Mouse (Mus musculus) heart, adult 2 months (tissue): ENCODE results near the gene Agpat1. TPM values are rescaled to one million over a fixed set of nuclear protein-coding genes. Genes with fewer than 3 reads are reported as not detected.

Experiments
- DNase-seq, 2 experiments: peaks; one replicate each; pipeline ENCODE4 v3.0.0; 2021
- H3K27ac ChIP-seq: fragments of 200-600 bp; 2 replicates; pipeline ENCODE4 v1.8.1; 2022
- H3K27me3 ChIP-seq: fragments of 200-500 bp; 2 replicates; pipeline ENCODE4 v1.6.1; 2012; ENCODE audit warnings: mild to moderate bottlenecking, low read length, inconsistent platforms, mixed read lengths; ENCODE audit not compliant: control insufficient read depth, insufficient read depth
- H3K36me3 ChIP-seq: fragments of 200-500 bp; 2 replicates; pipeline ENCODE4 v1.6.1; 2012; ENCODE audit warnings: low read length, inconsistent platforms; ENCODE audit not compliant: control insufficient read depth, insufficient read depth
- H3K4me1 ChIP-seq: fragments of 200-500 bp; 2 replicates; pipeline ENCODE4 v1.6.1; 2011; ENCODE audit warnings: low read length; ENCODE audit not compliant: control insufficient read depth, insufficient read depth
- H3K4me3 ChIP-seq: fragments of 200-600 bp; 2 replicates; pipeline ENCODE4 v1.8.1; 2022
- H3K79me2 ChIP-seq: fragments of 200-500 bp; replicated peaks from 2 replicates; pipeline ENCODE4 v1.6.1; 2012; ENCODE audit warnings: mild to moderate bottlenecking, inconsistent platforms, low read length, moderate library complexity, mixed read lengths; ENCODE audit not compliant: control insufficient read depth, insufficient read depth
- H3K9ac ChIP-seq: fragments of 200-500 bp; 2 replicates; pipeline ENCODE4 v1.6.1; 2012; ENCODE audit warnings: low read depth, mild to moderate bottlenecking, control low read depth, inconsistent platforms, low read length, mixed read lengths
- CTCF ChIP-seq: fragments of 200-600 bp; IDR thresholded peaks from 2 replicates; pipeline ENCODE4 v1.8.1; 2022; ENCODE audit warnings: antibody characterized with exemption, mild to moderate bottlenecking, moderate library complexity
- EP300 ChIP-seq: fragments of 200-500 bp; IDR thresholded peaks from 2 replicates; pipeline ENCODE4 v1.6.1; 2011; ENCODE audit warnings: low read depth, low read length, control low read depth; ENCODE audit not compliant: insufficient read depth
- POLR2A ChIP-seq: fragments of 200-500 bp; IDR thresholded peaks from 2 replicates; pipeline ENCODE4 v1.6.1; 2011; ENCODE audit warnings: mild to moderate bottlenecking, low read depth, low read length, control low read depth; ENCODE audit not compliant: insufficient read depth
- whole genome bisulfite sequencing: fragments of 180-500 bp; shearing (Covaris S2); methylation state at CpG from one replicate; pipeline ENCODE4 v1.1.7; 2018; 5-methylcytosine and 5-hydroxymethylcytosine counted together
- intact Hi-C: fragments of 180-260 bp; cut with DNase I; formaldehyde crosslinking; loops from one replicate; pipeline ENCODE4 v1.15.1; 2025
- polyA plus RNA-seq: library from polyadenylated mRNA; depleted of rRNA; stranded (reverse); fragments of >200 nt; gene quantifications from 2 replicates; pipeline ENCODE4 v1.2.3, GENCODE M21; 2012
- total RNA-seq, 2 experiments: library from RNA; stranded (reverse); gene quantifications; 2 replicates each; pipeline ENCODE4 v1.2.3; 2021

The Agpat1 gene
- total and polyA plus RNA-seq, 3 experiments: 64.8 to 178 (median 68.9) TPM

DNA sequence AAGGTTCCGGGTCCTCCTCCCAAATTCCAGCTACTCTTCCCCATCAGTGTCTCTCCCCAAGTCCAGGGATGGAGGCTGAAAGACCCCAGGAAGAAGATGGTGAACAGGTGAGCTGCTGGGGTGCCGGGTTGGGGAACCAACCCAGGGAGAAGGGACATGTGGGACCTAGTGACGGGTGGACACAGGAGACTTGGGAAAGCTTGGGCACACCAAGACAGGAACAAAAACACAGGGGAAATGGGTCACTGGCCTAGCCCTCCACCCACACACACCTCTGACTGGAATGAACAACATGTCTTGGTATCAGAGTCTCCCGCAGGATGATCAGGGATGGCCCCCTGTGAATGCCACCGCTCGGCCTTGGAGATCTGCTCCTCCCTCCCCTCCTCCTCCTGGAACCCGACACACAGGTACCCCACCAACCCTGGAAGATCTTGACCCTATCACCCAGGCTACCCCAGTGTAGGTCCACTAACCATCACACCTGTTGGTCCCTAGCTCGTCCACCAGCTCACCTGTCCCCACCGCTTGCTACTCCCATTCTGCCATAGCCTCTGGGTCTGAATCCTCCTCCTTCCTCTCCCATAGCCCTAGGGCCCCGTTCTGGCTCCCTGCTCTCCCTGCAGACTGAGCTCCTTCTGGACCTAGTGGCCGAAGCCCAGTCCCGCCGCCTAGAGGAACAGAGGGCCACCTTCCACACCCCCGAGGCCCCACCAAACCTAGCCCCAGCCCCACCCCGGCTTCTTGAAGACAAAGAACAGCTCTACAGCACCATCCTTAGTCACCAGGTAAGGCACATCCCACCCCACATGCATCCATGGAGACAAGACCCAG lies 13.7 kb upstream of the Agpat1 start:
- H3K9ac ChIP-seq: peak overlapping the region; percentile 55
- peak overlapping the region; percentile 97 for H3K27ac ChIP-seq
- DNase-seq: peak in 1 of 2 experiments; percentile 38
- H3K4me1 ChIP-seq: peaks cover 20% of the 10 kb centered on the region
- no peaks in the 10 kb centered on the region for H3K79me2 ChIP-seq
- H3K27me3 ChIP-seq: no peaks in the 10 kb centered on the region
- TF ChIP-seq POLR2A (no peak), EP300 (no peak), CTCF (no peak)
- no peaks in the 10 kb centered on the region for H3K36me3 ChIP-seq
- intact Hi-C loops: loop anchor here (10.0 kb wide), 1 partner anchor 666 kb away; the partner anchor contains the start of gene Rgl2
- 56% methylated on average over 15 of the region's 15 CpGs for WGBS
- peak overlapping the region; percentile 33 for H3K4me3 ChIP-seq

DNA sequence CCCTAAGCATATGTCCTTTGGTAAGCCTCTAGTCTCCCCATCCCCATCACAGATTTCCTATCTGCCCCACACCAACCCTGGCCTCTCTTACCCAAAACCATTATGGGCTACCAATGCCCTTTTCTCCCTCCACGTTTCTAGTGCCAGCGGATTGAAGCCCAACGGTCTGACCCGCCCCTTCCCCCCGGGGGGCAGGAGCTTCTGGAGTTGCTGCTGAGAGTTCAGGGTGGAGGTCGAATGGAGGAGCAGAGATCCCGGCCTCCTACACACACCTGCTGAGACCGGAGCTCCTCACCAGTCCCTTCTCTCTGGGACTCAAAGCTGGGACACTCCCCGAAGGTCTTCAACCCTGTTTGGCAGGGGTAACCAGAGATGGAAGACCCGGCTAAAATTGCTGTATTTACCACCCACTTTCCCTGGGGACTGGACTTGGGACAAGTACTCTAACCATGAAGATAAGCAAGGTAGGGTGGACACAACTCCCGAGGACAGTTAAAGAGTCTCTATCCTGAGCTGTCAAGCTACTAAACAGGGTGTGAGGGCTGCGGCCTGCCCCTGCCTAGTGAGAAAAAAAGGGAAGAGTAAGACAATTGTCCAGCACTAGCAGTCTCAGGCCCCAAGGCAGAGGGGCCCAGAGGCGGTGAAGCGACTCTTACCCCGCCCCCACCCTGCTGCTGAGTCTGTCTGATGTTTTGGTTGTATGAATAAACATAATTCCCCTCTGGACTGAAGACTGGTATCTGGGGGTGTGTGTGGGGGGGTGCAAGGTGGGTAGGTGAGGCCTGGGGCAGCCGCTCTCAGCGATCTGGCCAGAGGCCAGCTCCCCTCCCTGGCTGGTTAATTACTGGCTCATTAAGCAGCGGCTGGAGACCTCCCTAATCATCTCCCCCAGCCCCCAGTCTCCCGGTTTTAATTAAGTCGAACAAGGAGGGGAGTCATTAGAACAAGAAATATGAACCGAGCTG lies 12.8 kb upstream of the Agpat1 start, which contains the start of gene Pbx2:
TSS of gene Pbx2 (plus strand) at position 238 of the 965 bp plus-strand sequence.
- DNase-seq: peak; percentile 44 to 49
- no peaks in the 10 kb centered on the region for H3K36me3 ChIP-seq
- peak within 1 kb of the TSS; percentile 97 for H3K27ac ChIP-seq
- H3K4me3 ChIP-seq: peak within 1 kb of the TSS; percentile 74
- no peaks in the 10 kb centered on the region for H3K79me2 ChIP-seq
- peak within 1 kb of the TSS; percentile 89 for H3K9ac ChIP-seq
- intact Hi-C loops: loop anchor here (10.0 kb wide), 1 partner anchor 667 kb away; the partner anchor contains the start of gene Rgl2
- no peaks in the 10 kb centered on the region for H3K27me3 ChIP-seq
- TF ChIP-seq EP300: no peak
- no peak for TF ChIP-seq POLR2A
- TF ChIP-seq CTCF: no peak
- peaks cover 20% of the 10 kb centered on the region for H3K4me1 ChIP-seq
- whole genome bisulfite sequencing: 10% methylated on average over 21 of the region's 21 CpGs

DNA sequence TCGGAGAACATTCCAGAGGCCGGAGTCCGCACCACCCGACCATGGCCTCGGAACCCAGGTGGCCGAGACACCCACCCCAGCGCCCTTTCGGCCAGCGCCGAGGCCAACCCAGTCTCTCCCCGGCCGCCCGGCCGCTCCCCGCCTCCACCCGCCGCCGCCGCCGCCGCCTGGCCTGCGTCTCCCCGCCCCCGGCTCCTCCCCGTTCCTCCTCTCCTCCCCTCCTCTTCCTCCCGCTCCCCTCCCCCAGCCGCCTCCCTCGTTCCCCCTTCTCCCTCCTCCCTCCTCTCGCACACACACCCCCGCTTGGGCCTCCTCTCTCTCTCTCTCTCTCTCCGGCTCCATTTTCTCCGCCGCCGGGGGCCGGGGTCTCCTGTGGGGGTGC lies 12.1 kb upstream of the Agpat1 start:
- Histone ChIP-seq H3K36me3 (no peaks in the 10 kb centered on the region), H3K27ac (peak overlapping the region; percentile 97), H3K79me2 (no peaks in the 10 kb centered on the region), H3K4me3 (peak overlapping the region; percentile 74), H3K9ac (peak overlapping the region; percentile 89), H3K4me1 (peaks cover 17% of the 10 kb centered on the region), H3K27me3 (no peaks in the 10 kb centered on the region)
- peak; percentile 90 to 91 for DNase-seq
- TF ChIP-seq POLR2A (peak; percentile 87), EP300 (0 out of 2 replicates have a peak, but pooled peaks have one; percentile 32), CTCF (no peak)
- 4% methylated on average over 23 of the region's 35 CpGs for WGBS
- intact Hi-C loops: loop anchor here (10.0 kb wide), 1 partner anchor 667 kb away; the partner anchor contains the start of gene Rgl2

DNA sequence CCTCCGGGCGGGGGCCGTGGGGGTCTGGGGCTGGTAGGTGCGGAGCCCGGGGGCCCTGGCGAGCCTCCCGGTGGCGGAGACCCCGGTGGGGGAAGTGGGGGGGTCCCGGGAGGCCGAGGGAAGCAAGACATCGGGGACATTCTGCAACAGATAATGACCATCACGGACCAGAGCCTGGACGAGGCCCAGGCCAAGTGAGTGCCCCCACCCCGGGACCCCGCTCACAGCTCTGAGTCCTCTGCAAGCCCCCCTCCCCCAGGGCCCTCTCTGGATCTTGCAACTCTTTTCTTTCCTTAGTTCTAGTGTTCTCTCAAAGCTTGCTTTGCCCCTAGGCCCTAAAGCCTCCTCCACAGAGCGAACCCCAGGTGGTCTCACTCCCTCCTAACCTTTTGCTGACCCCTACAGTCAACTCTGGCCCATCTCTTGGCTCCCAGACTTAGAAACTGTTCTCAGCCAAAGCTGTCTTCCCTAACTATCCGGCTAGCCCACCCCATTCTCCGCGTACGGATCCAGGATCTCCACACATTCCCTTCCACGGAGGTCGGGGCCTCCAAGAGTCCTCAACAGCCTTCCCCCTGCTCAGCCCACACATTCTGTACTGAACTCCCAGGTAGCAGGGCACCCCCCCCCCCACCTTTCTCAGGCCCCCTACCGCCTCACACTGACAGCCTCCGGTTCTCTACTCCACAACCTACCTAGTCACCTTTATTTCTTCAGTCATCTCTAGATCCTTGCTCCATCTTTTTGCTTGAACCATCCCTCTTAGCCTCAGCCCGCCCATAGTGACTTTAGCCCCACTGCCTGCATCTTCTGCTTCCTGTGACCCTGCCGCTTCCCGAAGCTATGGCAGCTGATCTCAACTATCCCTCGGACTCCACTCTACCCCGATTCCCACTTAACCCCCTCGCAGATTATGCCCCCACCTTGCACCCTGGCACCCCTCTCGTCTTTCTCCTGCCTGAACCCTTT lies 11.2 kb upstream of the Agpat1 start:
- intact Hi-C loops: loop anchor here (10.0 kb wide), 1 partner anchor 668 kb away; the partner anchor contains the start of gene Rgl2
- Histone ChIP-seq H3K79me2 (no peaks in the 10 kb centered on the region), H3K27me3 (no peaks in the 10 kb centered on the region), H3K4me3 (peak overlapping the region; percentile 74), H3K4me1 (peaks cover 17% of the 10 kb centered on the region), H3K36me3 (no peaks in the 10 kb centered on the region), H3K9ac (peak overlapping the region; percentile 88), H3K27ac (peak overlapping the region; percentile 87)
- TF ChIP-seq CTCF (no peak), EP300 (no peak), POLR2A (no peak; the same call in 1 of the 2 replicates)
- WGBS: 6% methylated on average over 30 of the region's 32 CpGs
- no peak for DNase-seq
